Mouse (Mus musculus) midbrain, embryonic 15.5 days (tissue): Measurements from ENCODE around the gene Atg4b. TPM values are rescaled to one million over a fixed set of nuclear protein-coding genes. Genes with fewer than 3 reads are reported as not detected.
A peak's percentile ranks its signal among the peaks of the same experiment; 100 is the strongest.

ENCODE experiments used
- ATAC-seq: fragments of 200-750 bp; cut with Nextera tagmentation; replicated peaks from 2 replicates; pipeline ENCODE4 v1.8.0; 2017; ENCODE audit warnings: moderate TSS enrichment
- H3K27ac ChIP-seq: fragments of 300-500 bp; sonication (generic); 2 replicates; pipeline ENCODE4 v1.5.1; 2015; ENCODE audit warnings: mild to moderate bottlenecking, inconsistent platforms
- H3K27me3 ChIP-seq: fragments of 300-500 bp; sonication (generic); replicated peaks from 2 replicates; pipeline ENCODE4 v1.6.1; 2015; ENCODE audit warnings: inconsistent platforms
- H3K36me3 ChIP-seq: fragments of 300-500 bp; sonication (generic); replicated peaks from 2 replicates; pipeline ENCODE4 v1.6.1; 2015; ENCODE audit warnings: inconsistent platforms
- H3K4me1 ChIP-seq: fragments of 300-500 bp; sonication (generic); 2 replicates; pipeline ENCODE4 v1.6.1; 2015; ENCODE audit warnings: inconsistent platforms
- H3K4me2 ChIP-seq: fragments of 300-500 bp; sonication (generic); 2 replicates; pipeline ENCODE4 v1.6.1; 2015; ENCODE audit warnings: inconsistent platforms, mild to moderate bottlenecking, moderate library complexity
- H3K4me3 ChIP-seq: fragments of 300-500 bp; sonication (generic); 2 replicates; pipeline ENCODE4 v1.5.1; 2015; ENCODE audit warnings: mild to moderate bottlenecking, inconsistent platforms
- H3K9ac ChIP-seq: fragments of 300-500 bp; sonication (generic); 2 replicates; pipeline ENCODE4 v1.6.1; 2015; ENCODE audit warnings: mild to moderate bottlenecking, inconsistent platforms
- H3K9me3 ChIP-seq: fragments of 300-500 bp; sonication (generic); 2 replicates; pipeline ENCODE4 v1.6.1; 2016; ENCODE audit warnings: inconsistent platforms
- WGBS: fragments of 180-500 bp; shearing (Covaris S2); methylation state at CpG from one replicate; pipeline ENCODE4 v1.1.7; 2015; ENCODE audit warnings: mixed read lengths; 5-methylcytosine and 5-hydroxymethylcytosine counted together
- polyA plus RNA-seq: library from polyadenylated mRNA; unstranded; fragments of >200 nt; fragmentation: Nextera tagmentation; extraction: Ambion mirVana; gene quantifications from 2 replicates; pipeline ENCODE4 v1.2.1, GENCODE M21; 2015

Gene Atg4b
- polyA plus RNA-seq, 1 experiment from 2014 or later = 108 TPM

GRCm38 (mm10) chr1:93803556-93804507, 52.5 kb downstream of the Atg4b start, which contains the start of gene Ing5:
Gene Ing5 (plus strand): TSS chr1:93803965.
- under 1% methylated on average over 92 of the region's 94 CpGs for WGBS
- Histone ChIP-seq H3K36me3 (peaks cover 11% of the 10 kb centered on the region; the same call in 1 of the 2 replicates), H3K9ac (peak within 1 kb of the TSS; percentile 90), H3K27ac (peak within 1 kb of the TSS; percentile 98), H3K4me2 (peak within 1 kb of the TSS; percentile 78), H3K27me3 (no peaks in the 10 kb centered on the region), H3K4me3 (peak within 1 kb of the TSS; percentile 84), H3K9me3 (no peaks in the 10 kb centered on the region), H3K4me1 (peaks cover 32% of the 10 kb centered on the region)
- ATAC-seq = peak; percentile 93

- peak overlapping the region; percentile 78 for H3K4me2 ChIP-seq
- no peaks in the 10 kb centered on the region for H3K27me3 ChIP-seq
- no peak overlapping the region for H3K9ac ChIP-seq
- peak overlapping the region; percentile 98; the same call in 1 of the 2 replicates for H3K27ac ChIP-seq
- H3K4me1 ChIP-seq = peaks cover 32% of the 10 kb centered on the region
- peak overlapping the region; percentile 84 for H3K4me3 ChIP-seq
- H3K36me3 ChIP-seq = peaks cover 12% of the 10 kb centered on the region; the same call in 1 of the 2 replicates
- no peaks in the 10 kb centered on the region for H3K9me3 ChIP-seq
- WGBS = 86% methylated on average over 4 of the region's 4 CpGs
- no peak for ATAC-seq
Measured at GRCm38 (mm10) chr1:93804818-93805217, 53.5 kb downstream of the Atg4b start.

DNA sequence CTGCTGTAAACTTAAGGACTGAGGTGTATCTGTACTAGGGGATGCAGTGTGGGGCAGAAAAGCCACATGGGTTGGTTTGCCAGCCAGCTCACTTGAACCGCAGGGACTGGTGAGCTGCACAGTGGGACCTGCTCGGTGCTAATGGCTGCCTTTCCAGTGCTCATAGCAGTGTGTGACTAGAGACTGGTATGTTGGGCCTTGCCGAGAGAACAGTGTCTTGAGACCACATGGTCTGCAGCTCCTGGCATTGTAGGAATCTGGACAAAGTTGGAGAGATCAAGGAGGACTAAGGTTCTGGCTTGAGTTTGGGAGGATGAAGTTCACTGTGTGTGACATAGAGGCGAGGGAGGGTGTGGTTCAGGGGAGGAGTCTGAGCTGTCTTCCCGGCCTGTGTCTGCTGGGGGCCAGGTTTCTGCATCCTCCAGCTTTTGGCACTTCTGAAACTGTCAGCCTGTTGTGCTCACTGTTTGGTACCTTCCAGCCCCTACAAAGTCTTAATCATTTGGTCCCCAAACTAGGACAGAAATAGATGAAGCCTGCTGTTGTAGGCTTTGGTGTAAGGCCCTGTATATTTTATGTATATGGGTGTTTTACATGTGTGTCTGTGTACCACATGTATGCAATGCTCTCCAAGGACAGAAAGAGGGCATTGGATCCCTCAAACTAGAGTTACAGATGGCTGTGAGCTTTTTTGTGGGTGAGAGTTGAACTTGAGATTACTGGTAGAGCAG, 54.1 kb downstream of the Atg4b start:
- 83% methylated on average over 5 of the region's 5 CpGs for WGBS
- H3K9ac ChIP-seq = no peak overlapping the region

DNA sequence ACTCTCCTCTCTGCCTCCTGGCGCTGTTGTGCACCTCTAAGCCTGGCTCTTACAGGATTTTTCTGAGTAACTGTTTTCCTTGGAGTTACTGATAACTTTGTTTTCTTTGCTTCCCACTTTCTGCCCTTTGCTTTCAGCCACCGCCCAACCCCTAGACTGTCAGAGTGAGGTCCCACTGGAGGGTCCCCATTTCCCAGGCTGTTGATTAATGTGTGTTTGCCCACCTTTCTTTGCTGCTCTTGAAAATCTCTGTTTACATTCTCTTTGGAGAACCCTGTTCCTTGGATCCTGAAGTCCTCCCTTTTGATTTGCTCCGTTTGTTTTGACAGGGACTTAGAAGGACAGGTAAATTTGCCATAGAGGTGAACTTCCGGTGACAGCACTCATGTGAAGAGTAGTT, 57.6 kb downstream of the Atg4b start:
- Histone ChIP-seq H3K9ac (no peak overlapping the region), H3K4me3 (no peak overlapping the region), H3K36me3 (peaks cover 31% of the 10 kb centered on the region; the same call in 1 of the 2 replicates), H3K4me2 (no peak overlapping the region), H3K27ac (no peak overlapping the region), H3K9me3 (no peaks in the 10 kb centered on the region), H3K4me1 (peaks cover 11% of the 10 kb centered on the region), H3K27me3 (no peaks in the 10 kb centered on the region)
- WGBS = 91% methylated on average over 4 of the region's 4 CpGs
- no peak for ATAC-seq

More for the DNA sequence above, 54.1 kb downstream of the Atg4b start:
- peaks cover 32% of the 10 kb centered on the region for H3K4me1 ChIP-seq
- peak overlapping the region; percentile 78; the same call in 1 of the 2 replicates for H3K4me2 ChIP-seq
- H3K9me3 ChIP-seq = no peaks in the 10 kb centered on the region
- H3K4me3 ChIP-seq = no peak overlapping the region
- H3K36me3 ChIP-seq = peaks cover 12% of the 10 kb centered on the region; the same call in 1 of the 2 replicates
- no peaks in the 10 kb centered on the region for H3K27me3 ChIP-seq
- no peak for ATAC-seq
- no peak overlapping the region for H3K27ac ChIP-seq

- Histone ChIP-seq H3K9me3 (no peaks in the 10 kb centered on the region), H3K4me1 (peaks cover 3% of the 10 kb centered on the region; the same call in 1 of the 2 replicates), H3K4me3 (no peak overlapping the region), H3K4me2 (no peak overlapping the region), H3K27me3 (no peaks in the 10 kb centered on the region), H3K9ac (no peak overlapping the region), H3K27ac (no peak overlapping the region), H3K36me3 (peaks cover 32% of the 10 kb centered on the region; the same call in 1 of the 2 replicates)
- 96% methylated on average over 3 of the region's 3 CpGs for WGBS
- ATAC-seq = no peak
Measured at GRCm38 (mm10) chr1:93810011-93810410, 58.7 kb downstream of the Atg4b start.

GRCm38 (mm10) chr1:93811495-93812039, 60.3 kb downstream of the Atg4b start:
- no peak overlapping the region for H3K4me3 ChIP-seq
- H3K9ac ChIP-seq = no peak overlapping the region
- peaks cover 42% of the 10 kb centered on the region; the same call in 1 of the 2 replicates for H3K36me3 ChIP-seq
- H3K27me3 ChIP-seq = no peaks in the 10 kb centered on the region
- no peak overlapping the region for H3K27ac ChIP-seq
- ATAC-seq = no peak
- no peaks in the 10 kb centered on the region for H3K9me3 ChIP-seq
- no peaks in the 10 kb centered on the region for H3K4me1 ChIP-seq
- WGBS = 94% methylated on average over 8 of the region's 8 CpGs
- H3K4me2 ChIP-seq = no peak overlapping the region

- Histone ChIP-seq H3K27ac (no peak overlapping the region), H3K4me2 (no peak overlapping the region), H3K4me3 (no peak overlapping the region), H3K27me3 (no peaks in the 10 kb centered on the region), H3K9me3 (no peaks in the 10 kb centered on the region), H3K36me3 (peaks cover 62% of the 10 kb centered on the region), H3K4me1 (no peaks in the 10 kb centered on the region), H3K9ac (no peak overlapping the region)
- 92% methylated on average over 8 of the region's 8 CpGs for WGBS
- no peak for ATAC-seq
Measured at GRCm38 (mm10) chr1:93817823-93818532, 66.7 kb downstream of the Atg4b start.

DNA sequence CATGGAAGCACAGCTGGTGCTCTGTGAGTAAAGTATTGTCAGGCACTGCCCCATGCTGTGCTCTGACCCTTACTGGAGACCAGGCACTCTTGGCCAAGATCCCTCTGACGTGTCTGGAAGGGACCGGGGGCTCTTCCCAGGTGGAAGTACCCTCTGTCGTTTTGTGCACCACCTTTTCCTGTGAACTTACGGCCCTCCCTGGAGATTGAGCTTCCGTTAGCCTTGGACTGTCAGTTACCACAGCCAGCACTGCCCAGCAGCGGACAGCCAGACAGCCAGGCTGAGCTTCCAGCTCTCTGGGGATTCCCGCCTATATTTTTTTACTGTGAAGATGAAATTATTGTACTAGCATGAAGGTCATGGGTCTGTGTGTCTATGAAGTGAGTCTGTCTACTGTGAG, 67.4 kb downstream of the Atg4b start:
- H3K9ac ChIP-seq = no peak overlapping the region
- WGBS = 83% methylated on average over 7 of the region's 7 CpGs
- H3K4me1 ChIP-seq = no peaks in the 10 kb centered on the region
- H3K4me2 ChIP-seq = no peak overlapping the region
- H3K9me3 ChIP-seq = no peaks in the 10 kb centered on the region
- H3K27ac ChIP-seq = no peak overlapping the region
- peaks cover 55% of the 10 kb centered on the region for H3K36me3 ChIP-seq
- no peak for ATAC-seq
- H3K27me3 ChIP-seq = no peaks in the 10 kb centered on the region
- H3K4me3 ChIP-seq = no peak overlapping the region

DNA sequence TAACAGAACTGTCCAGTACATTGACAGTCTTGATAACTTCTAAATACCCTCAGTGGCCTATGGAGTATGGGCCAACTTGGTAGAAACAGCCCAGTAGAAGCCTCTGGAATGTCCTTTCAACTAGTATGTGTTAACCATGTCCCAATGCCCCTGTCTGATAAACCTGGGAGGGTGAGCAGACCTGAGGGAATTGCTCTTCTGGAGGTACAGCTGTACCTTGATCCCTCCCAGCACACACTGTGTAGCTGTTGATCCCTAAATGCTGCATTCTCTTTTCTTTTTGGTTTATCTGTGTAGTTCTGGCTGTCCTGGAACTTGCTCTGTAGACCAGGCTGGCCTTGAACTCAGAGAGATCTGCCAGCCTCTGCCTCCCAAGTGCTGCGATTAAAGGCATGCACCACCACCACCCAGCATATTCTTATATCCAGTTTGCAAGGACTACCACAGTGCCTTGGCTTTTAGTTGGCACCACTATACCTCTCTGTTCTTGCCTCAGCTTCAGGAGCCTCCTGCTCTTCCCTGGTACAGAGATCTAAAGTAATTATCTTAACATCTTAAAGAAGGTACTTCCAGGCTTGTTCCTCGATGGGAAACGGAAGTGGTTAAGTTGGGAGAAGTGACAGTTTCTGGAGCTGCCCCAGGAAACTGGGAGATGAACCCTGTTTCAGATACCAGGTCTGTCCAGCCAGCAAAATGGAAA, 72.6 kb downstream of the Atg4b start:
- H3K4me3 ChIP-seq = peak overlapping the region; percentile 61; the same call in 1 of the 2 replicates
- peak overlapping the region; percentile 50 for H3K9ac ChIP-seq
- ATAC-seq = no peak
- peaks cover 17% of the 10 kb centered on the region; the same call in 1 of the 2 replicates for H3K36me3 ChIP-seq
- H3K9me3 ChIP-seq = no peaks in the 10 kb centered on the region
- peak overlapping the region; percentile 98 for H3K27ac ChIP-seq
- WGBS = 81% methylated on average over 3 of the region's 3 CpGs
- H3K27me3 ChIP-seq = no peaks in the 10 kb centered on the region
- H3K4me1 ChIP-seq = peaks cover 17% of the 10 kb centered on the region
- H3K4me2 ChIP-seq = peak overlapping the region; percentile 74

DNA sequence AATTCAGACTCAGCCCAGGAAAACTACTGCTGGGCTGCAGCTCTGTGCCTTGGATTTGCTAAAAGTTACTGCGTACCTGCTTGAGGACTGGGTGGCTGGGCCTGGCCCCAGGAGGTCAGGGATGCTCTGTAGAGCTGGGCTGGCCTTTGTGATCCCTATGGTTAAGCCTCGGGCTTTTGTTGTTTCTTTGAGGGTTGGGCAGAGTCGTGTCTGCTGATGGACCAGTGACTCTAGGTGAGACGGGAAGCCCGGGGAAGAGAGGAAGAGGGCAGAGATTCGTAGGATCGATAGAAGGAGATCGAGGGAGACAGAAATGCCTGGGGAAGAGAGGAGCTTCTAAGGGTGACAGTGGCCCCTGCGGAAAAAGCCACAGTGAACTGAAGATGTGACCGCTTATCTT, 73.3 kb downstream of the Atg4b start, which contains the start of gene D2hgdh:
Gene D2hgdh (plus strand): TSS at position 301 of the 400 bp plus-strand sequence.
- Histone ChIP-seq H3K36me3 (peaks cover 12% of the 10 kb centered on the region; the same call in 1 of the 2 replicates), H3K9ac (peak within 1 kb of the TSS; percentile 50), H3K27ac (peak within 1 kb of the TSS; percentile 98), H3K4me2 (peak within 1 kb of the TSS; percentile 74), H3K27me3 (no peaks in the 10 kb centered on the region), H3K4me3 (peak within 1 kb of the TSS; percentile 61), H3K9me3 (no peaks in the 10 kb centered on the region), H3K4me1 (peaks cover 17% of the 10 kb centered on the region)
- peak; percentile 21 for ATAC-seq
- WGBS = 2% methylated on average over 10 of the region's 10 CpGs
